Mouse (Mus musculus): ENCODE measurements at regions not wholly inside any gene's neighbourhood (a gene's known extent, or its start where the extent isn't known, plus 50 kb on each side); places are given as distances from the start of the nearest gene placed in this dataset.
A peak's percentile ranks its signal among the peaks of the same experiment; 100 is the strongest.
"Not testable (repeated sequence)": the region's sequence is repeated elsewhere in the genome, so short reads cannot be mapped to it uniquely, and the experiment has no call there.

DNA sequence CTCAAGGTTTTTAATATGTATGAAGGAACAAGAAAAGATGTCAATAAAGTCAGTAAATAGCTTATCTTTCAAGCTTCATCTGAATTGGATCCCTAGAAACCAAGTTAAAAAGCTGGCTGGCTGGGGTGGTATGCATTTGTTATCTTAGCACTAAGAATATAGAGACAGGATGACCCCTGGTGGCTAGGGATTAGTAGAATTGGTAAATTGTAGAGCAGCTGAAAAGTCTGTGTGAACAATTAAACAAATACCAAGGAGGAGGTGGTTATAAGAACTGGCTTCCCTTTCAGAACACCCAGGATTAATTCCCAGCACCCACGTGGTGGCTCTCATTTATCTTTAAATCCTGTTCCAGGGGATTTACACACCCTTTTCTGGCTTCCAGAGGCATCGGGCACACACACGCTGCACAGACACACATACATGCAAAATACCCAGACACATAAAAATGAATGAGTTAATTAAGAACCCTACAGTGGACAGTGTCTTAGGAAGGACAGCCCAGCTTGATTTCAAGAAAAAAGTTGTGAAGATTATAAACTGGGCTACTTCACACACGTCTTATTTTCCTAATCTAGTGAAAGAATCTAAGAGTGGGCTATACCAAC is 170.5 kb downstream of the Pdzph1 start:
- H3K4me2 ChIP-seq (replicated peaks), result no peak overlapping the region
- no peak overlapping the region for H3K27ac ChIP-seq
- no peak for ATAC-seq (ENCODE audit: low FRiP score)

GRCm38 (mm10) chr17:58819339-58819738 is 171.8 kb downstream of the Pdzph1 start:
- ATAC-seq (ENCODE audit: low FRiP score) (no peak), DNase-seq (ENCODE audit: low spot score) (no peak)
- Histone ChIP-seq H3K4me2 (replicated peaks) (no peak overlapping the region), H3K9me3 (ENCODE audit: control insufficient read depth, low read length) (no peaks in the 10 kb centered on the region), H3K9ac (no peak overlapping the region), H3K36me3 (replicated peaks; ENCODE audit: control insufficient read depth, insufficient read depth) (no peaks in the 10 kb centered on the region), H3K4me3 (replicated peaks; ENCODE audit: low read length) (no peak overlapping the region), H3K27ac (no peak overlapping the region), H3K4me1 (replicated peaks; ENCODE audit: control insufficient read depth, insufficient read depth, low read length) (no peaks in the 10 kb centered on the region), H3K27me3 (ENCODE audit: control insufficient read depth, insufficient read depth, low read length) (no peaks in the 10 kb centered on the region)
- 63% methylated on average over 2 of the region's 2 CpGs for WGBS

More for the DNA sequence above, 170.5 kb downstream of the Pdzph1 start:
- H3K36me3 ChIP-seq (replicated peaks; ENCODE audit: control insufficient read depth, insufficient read depth), result no peaks in the 10 kb centered on the region
- no peaks in the 10 kb centered on the region for H3K4me1 ChIP-seq (replicated peaks; ENCODE audit: control insufficient read depth, insufficient read depth, low read length)
- no peaks in the 10 kb centered on the region for H3K9me3 ChIP-seq (ENCODE audit: control insufficient read depth, low read length)
- 57% methylated on average over 4 of the region's 4 CpGs for WGBS
- H3K4me3 ChIP-seq (replicated peaks; ENCODE audit: low read length), result no peak overlapping the region
- no peaks in the 10 kb centered on the region for H3K27me3 ChIP-seq (ENCODE audit: control insufficient read depth, insufficient read depth, low read length)
- no peak overlapping the region for H3K9ac ChIP-seq
- peak; percentile 67 for DNase-seq (ENCODE audit: low spot score)

DNA sequence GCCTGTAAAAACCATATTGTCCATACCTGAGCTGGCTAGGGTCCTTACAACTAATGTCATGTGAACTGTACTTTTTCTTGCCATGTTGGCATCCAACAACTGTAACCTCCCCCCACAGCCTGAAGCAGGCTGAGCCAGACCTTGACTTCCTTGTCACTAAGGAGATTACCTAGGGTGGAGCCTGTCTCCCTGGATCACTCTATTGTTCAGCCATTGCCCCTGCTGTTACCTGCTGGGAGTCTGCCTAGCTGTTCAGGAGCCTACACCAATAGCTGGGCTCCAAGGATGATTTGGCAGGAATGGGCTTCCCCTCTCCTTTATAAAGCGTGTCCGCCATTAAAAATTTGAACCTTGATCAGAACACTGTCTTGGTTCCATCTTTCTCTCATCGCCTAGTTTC is 215.7 kb downstream of the Pdzph1 start:
- not testable (repeated sequence) for H3K36me3 ChIP-seq (replicated peaks; ENCODE audit: control insufficient read depth, insufficient read depth); H3K9ac ChIP-seq; ATAC-seq (ENCODE audit: low FRiP score); H3K4me3 ChIP-seq (replicated peaks; ENCODE audit: low read length); H3K27ac ChIP-seq; H3K9me3 ChIP-seq (ENCODE audit: control insufficient read depth, low read length); H3K27me3 ChIP-seq (ENCODE audit: control insufficient read depth, insufficient read depth, low read length); H3K4me2 ChIP-seq (replicated peaks); DNase-seq (ENCODE audit: low spot score); H3K4me1 ChIP-seq (replicated peaks; ENCODE audit: control insufficient read depth, insufficient read depth, low read length)
- 72% methylated on average over 3 of the region's 3 CpGs for WGBS

DNA sequence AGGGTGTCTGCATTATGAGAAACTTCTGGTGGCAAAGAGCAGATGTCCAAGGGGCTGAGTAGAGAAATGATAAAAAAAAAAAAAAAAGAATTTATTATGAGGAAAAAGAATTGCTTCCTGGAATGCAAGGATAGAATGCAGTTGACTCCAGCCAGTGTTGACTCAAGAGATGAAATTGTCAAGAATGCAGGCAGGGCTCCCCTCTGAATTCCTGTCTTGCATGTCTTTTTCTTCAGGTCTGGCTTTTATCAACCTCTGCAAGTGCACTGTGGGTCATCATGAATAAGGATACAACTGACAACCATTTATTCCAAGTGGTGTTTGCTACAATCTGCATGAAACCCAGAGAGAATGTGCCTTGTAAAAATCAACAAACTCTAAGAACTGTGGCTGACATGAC is 217.6 kb downstream of the Pdzph1 start:
- H3K36me3 ChIP-seq (replicated peaks; ENCODE audit: control insufficient read depth, insufficient read depth), result no peaks in the 10 kb centered on the region
- no peak overlapping the region for H3K4me3 ChIP-seq (replicated peaks; ENCODE audit: low read length)
- no peaks in the 10 kb centered on the region for H3K9me3 ChIP-seq (ENCODE audit: control insufficient read depth, low read length)
- DNase-seq (ENCODE audit: low spot score) (no peak), ATAC-seq (ENCODE audit: low FRiP score) (no peak)
- no peak overlapping the region for H3K4me2 ChIP-seq (replicated peaks)
- H3K4me1 ChIP-seq (replicated peaks; ENCODE audit: control insufficient read depth, insufficient read depth, low read length), result no peaks in the 10 kb centered on the region
- no peak overlapping the region for H3K9ac ChIP-seq
- no peaks in the 10 kb centered on the region for H3K27me3 ChIP-seq (ENCODE audit: control insufficient read depth, insufficient read depth, low read length)
- no peak overlapping the region for H3K27ac ChIP-seq

DNA sequence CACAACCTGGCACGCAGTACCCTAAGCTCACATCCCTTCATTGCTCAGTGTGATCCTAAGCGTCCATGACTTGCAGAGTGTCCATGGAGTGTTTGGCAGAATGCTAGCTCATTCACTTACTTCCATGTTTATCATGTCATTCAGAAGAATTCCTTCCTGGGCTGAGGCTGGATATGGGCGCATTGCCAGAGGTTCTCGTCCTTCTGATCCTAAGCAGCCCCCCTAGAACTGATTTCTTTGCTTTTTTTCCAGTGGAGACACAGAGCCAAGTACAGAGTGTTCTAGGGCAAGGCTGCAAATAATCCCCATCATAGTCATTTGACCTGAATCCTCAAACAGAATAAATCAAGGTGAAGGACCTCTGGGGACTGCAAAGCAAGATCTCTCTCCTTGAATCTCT is 226.0 kb downstream of the Pdzph1 start:
- no peaks in the 10 kb centered on the region for H3K36me3 ChIP-seq (replicated peaks; ENCODE audit: control insufficient read depth, insufficient read depth)
- no peak for ATAC-seq (ENCODE audit: low FRiP score)
- no peaks in the 10 kb centered on the region for H3K27me3 ChIP-seq (ENCODE audit: control insufficient read depth, insufficient read depth, low read length)
- H3K27ac ChIP-seq, result no peak overlapping the region
- no peak for DNase-seq (ENCODE audit: low spot score)
- no peak overlapping the region for H3K4me3 ChIP-seq (replicated peaks; ENCODE audit: low read length)
- 82% methylated on average over 4 of the region's 4 CpGs for WGBS
- H3K9ac ChIP-seq, result no peak overlapping the region
- H3K4me2 ChIP-seq (replicated peaks), result no peak overlapping the region
- H3K4me1 ChIP-seq (replicated peaks; ENCODE audit: control insufficient read depth, insufficient read depth, low read length), result no peaks in the 10 kb centered on the region
- no peaks in the 10 kb centered on the region for H3K9me3 ChIP-seq (ENCODE audit: control insufficient read depth, low read length)

GRCm38 (mm10) chr17:58749000-58749399 is 242.2 kb downstream of the Pdzph1 start:
- DNase-seq (ENCODE audit: low spot score) (no peak), ATAC-seq (ENCODE audit: low FRiP score) (no peak)
- Histone ChIP-seq H3K36me3 (replicated peaks; ENCODE audit: control insufficient read depth, insufficient read depth) (no peaks in the 10 kb centered on the region), H3K27ac (no peak overlapping the region), H3K9ac (no peak overlapping the region), H3K27me3 (ENCODE audit: control insufficient read depth, insufficient read depth, low read length) (no peaks in the 10 kb centered on the region), H3K4me1 (replicated peaks; ENCODE audit: control insufficient read depth, insufficient read depth, low read length) (no peaks in the 10 kb centered on the region), H3K9me3 (ENCODE audit: control insufficient read depth, low read length) (no peaks in the 10 kb centered on the region), H3K4me3 (replicated peaks; ENCODE audit: low read length) (no peak overlapping the region), H3K4me2 (replicated peaks) (no peak overlapping the region)

GRCm38 (mm10) chr17:58748264-58748663 is 242.9 kb downstream of the Pdzph1 start:
- no peak overlapping the region for H3K9ac ChIP-seq
- H3K9me3 ChIP-seq (ENCODE audit: control insufficient read depth, low read length), result no peaks in the 10 kb centered on the region
- H3K4me2 ChIP-seq (replicated peaks), result no peak overlapping the region
- no peaks in the 10 kb centered on the region for H3K36me3 ChIP-seq (replicated peaks; ENCODE audit: control insufficient read depth, insufficient read depth)
- H3K27ac ChIP-seq, result no peak overlapping the region
- no peak for DNase-seq (ENCODE audit: low spot score)
- 82% methylated on average over 3 of the region's 3 CpGs for WGBS
- no peaks in the 10 kb centered on the region for H3K4me1 ChIP-seq (replicated peaks; ENCODE audit: control insufficient read depth, insufficient read depth, low read length)
- H3K27me3 ChIP-seq (ENCODE audit: control insufficient read depth, insufficient read depth, low read length), result no peaks in the 10 kb centered on the region
- H3K4me3 ChIP-seq (replicated peaks; ENCODE audit: low read length), result no peak overlapping the region
- no peak for ATAC-seq (ENCODE audit: low FRiP score)

- ATAC-seq (ENCODE audit: low FRiP score) (no peak; the same call in 1 of the 2 replicates), DNase-seq (ENCODE audit: low spot score) (no peak)
- Histone ChIP-seq H3K27ac (no peak overlapping the region), H3K27me3 (ENCODE audit: control insufficient read depth, insufficient read depth, low read length) (no peaks in the 10 kb centered on the region), H3K9ac (no peak overlapping the region), H3K4me2 (replicated peaks) (no peak overlapping the region), H3K4me1 (replicated peaks; ENCODE audit: control insufficient read depth, insufficient read depth, low read length) (no peaks in the 10 kb centered on the region), H3K36me3 (replicated peaks; ENCODE audit: control insufficient read depth, insufficient read depth) (no peaks in the 10 kb centered on the region), H3K4me3 (replicated peaks; ENCODE audit: low read length) (no peak overlapping the region), H3K9me3 (ENCODE audit: control insufficient read depth, low read length) (no peaks in the 10 kb centered on the region)
- 55% methylated on average over 2 of the region's 2 CpGs for WGBS
Measured at GRCm38 (mm10) chr17:58710748-58711478, 280.3 kb downstream of the Pdzph1 start.

DNA sequence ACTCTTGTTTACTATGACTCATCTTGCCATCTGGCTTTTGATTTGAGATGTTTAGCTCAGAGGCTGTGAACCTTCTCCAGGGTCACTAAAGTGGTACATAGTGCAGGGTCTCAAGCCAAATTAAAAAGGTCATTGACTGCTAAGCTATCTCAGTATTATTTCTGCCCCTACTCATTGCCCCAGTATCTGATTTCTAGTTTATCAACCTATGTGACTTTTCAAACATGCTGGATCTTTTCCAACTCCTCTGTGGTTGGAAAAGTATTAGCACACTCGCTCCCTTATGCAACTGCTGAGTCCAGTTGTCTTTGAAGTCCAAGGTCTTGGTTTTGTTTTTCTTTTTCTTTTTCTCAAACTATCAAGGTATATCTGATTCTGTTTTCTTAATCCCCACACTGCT is 301.0 kb downstream of the Pdzph1 start:
- Histone ChIP-seq H3K4me2 (replicated peaks) (no peak overlapping the region), H3K9me3 (ENCODE audit: control insufficient read depth, low read length) (no peaks in the 10 kb centered on the region), H3K9ac (no peak overlapping the region), H3K27me3 (ENCODE audit: control insufficient read depth, insufficient read depth, low read length) (no peaks in the 10 kb centered on the region), H3K4me3 (replicated peaks; ENCODE audit: low read length) (no peak overlapping the region), H3K36me3 (replicated peaks; ENCODE audit: control insufficient read depth, insufficient read depth) (no peaks in the 10 kb centered on the region), H3K27ac (no peak overlapping the region), H3K4me1 (replicated peaks; ENCODE audit: control insufficient read depth, insufficient read depth, low read length) (no peaks in the 10 kb centered on the region)
- WGBS, result 76% methylated on average over 1 of the region's 1 CpGs
- DNase-seq (ENCODE audit: low spot score) (no peak), ATAC-seq (ENCODE audit: low FRiP score) (no peak)

GRCm38 (mm10) chr17:58672291-58672690 is 318.9 kb downstream of the Pdzph1 start:
- no peak for ATAC-seq (ENCODE audit: low FRiP score)
- Histone ChIP-seq H3K4me1 (replicated peaks; ENCODE audit: control insufficient read depth, insufficient read depth, low read length) (no peaks in the 10 kb centered on the region), H3K9ac (no peak overlapping the region), H3K4me3 (replicated peaks; ENCODE audit: low read length) (no peak overlapping the region), H3K9me3 (ENCODE audit: control insufficient read depth, low read length) (no peaks in the 10 kb centered on the region), H3K27ac (no peak overlapping the region), H3K36me3 (replicated peaks; ENCODE audit: control insufficient read depth, insufficient read depth) (no peaks in the 10 kb centered on the region), H3K4me2 (replicated peaks) (no peak overlapping the region), H3K27me3 (ENCODE audit: control insufficient read depth, insufficient read depth, low read length) (no peaks in the 10 kb centered on the region)
- 74% methylated on average over 2 of the region's 2 CpGs for WGBS
- DNase-seq (ENCODE audit: low spot score), result no peak
